Mouse (Mus musculus) C2C12 (cell line): ENCODE measurements around the gene Fam107b.

Experiments
- CEBPB ChIP-seq: IDR thresholded peaks from one replicate; pipeline ENCODE4 v1.6.1; 2011; ENCODE audit warnings: low read depth, mild to moderate bottlenecking, control low read depth, moderate library complexity
- CTCF ChIP-seq: IDR thresholded peaks from one replicate; pipeline ENCODE4 v1.5.1; 2011; ENCODE audit not compliant: control insufficient read depth, insufficient read depth, insufficient read length
- MAX ChIP-seq: IDR thresholded peaks from one replicate; pipeline ENCODE4 v1.6.1; 2011; ENCODE audit warnings: mild to moderate bottlenecking, control low read depth
- MYOG ChIP-seq: IDR thresholded peaks from one replicate; pipeline ENCODE4 v1.6.1; 2011; ENCODE audit not compliant: control insufficient read depth, insufficient read length; ENCODE audit errors: extremely low read depth
- USF1 ChIP-seq: IDR thresholded peaks from one replicate; pipeline ENCODE4 v1.6.1; 2011; ENCODE audit warnings: low read depth, mild to moderate bottlenecking, control low read depth, moderate library complexity

GRCm38 (mm10) chr2:3777696-3778095, 207.4 kb downstream of the Fam107b start:
- TF ChIP-seq CTCF (no peak), CEBPB (no peak), MYOG (no peak), USF1 (no peak), MAX (no peak)
